Mouse (Mus musculus) intestine, embryonic 14.5 days (tissue): ENCODE results near the gene Rad18. TPM values are rescaled to one million over a fixed set of nuclear protein-coding genes. Genes with fewer than 3 reads are reported as not detected.
"Not testable (repeated sequence)": the region's sequence is repeated elsewhere in the genome, so short reads cannot be mapped to it uniquely, and the experiment has no call there.

ENCODE experiments used
- ATAC-seq: fragments of 200-750 bp; cut with Nextera tagmentation; replicated peaks from 2 replicates; pipeline ENCODE4 v1.8.0; 2017; ENCODE audit warnings: low read depth, moderate number of reproducible peaks, moderate TSS enrichment, moderate library complexity; ENCODE audit not compliant: low FRiP score, low TSS enrichment
- DNase-seq: peaks from one replicate; pipeline ENCODE4 v3.0.0-alpha.2; 2018; ENCODE audit warnings: low spot score
- H3K27ac ChIP-seq: fragments of 300-500 bp; sonication (generic); 2 replicates; pipeline ENCODE4 v1.5.1; 2014; ENCODE audit warnings: low read depth, mild to moderate bottlenecking, control low read depth
- H3K27me3 ChIP-seq: fragments of 300-500 bp; sonication (generic); replicated peaks from 2 replicates; pipeline ENCODE4 v1.6.1; 2014; ENCODE audit warnings: low read length, control low read depth; ENCODE audit not compliant: control insufficient read depth, insufficient read depth
- H3K36me3 ChIP-seq: fragments of 300-500 bp; sonication (generic); 2 replicates; pipeline ENCODE4 v1.6.1; 2014; ENCODE audit warnings: low read length, control low read depth; ENCODE audit not compliant: control insufficient read depth, insufficient read depth
- H3K4me1 ChIP-seq: fragments of 300-500 bp; sonication (generic); replicated peaks from 2 replicates; pipeline ENCODE4 v1.6.1; 2014; ENCODE audit warnings: low read length, control low read depth, mixed read lengths; ENCODE audit not compliant: control insufficient read depth, insufficient read depth
- H3K4me2 ChIP-seq: fragments of 300-500 bp; sonication (generic); 2 replicates; pipeline ENCODE4 v1.6.1; 2014; ENCODE audit warnings: low read length
- H3K4me3 ChIP-seq: fragments of 300-500 bp; sonication (generic); 2 replicates; pipeline ENCODE4 v1.5.1; 2014; ENCODE audit warnings: low read depth, low read length, control low read depth, mixed read lengths
- H3K9ac ChIP-seq: fragments of 300-500 bp; sonication (generic); 2 replicates; pipeline ENCODE4 v1.6.1; 2014; ENCODE audit warnings: mild to moderate bottlenecking, low read length
- H3K9me3 ChIP-seq: fragments of 300-500 bp; sonication (generic); 2 replicates; pipeline ENCODE4 v1.6.1; 2016; ENCODE audit warnings: low read length, control low read depth; ENCODE audit not compliant: control insufficient read depth
- WGBS: fragments of 180-500 bp; shearing (Covaris S2); extraction: QIAGEN DNeasy Blood & Tissue Kit; methylation state at CpG from one replicate; pipeline ENCODE4 v1.1.7; 2014; 5-methylcytosine and 5-hydroxymethylcytosine counted together
- polyA plus RNA-seq: library from polyadenylated mRNA; unstranded; fragments of >200 nt; fragmentation: Nextera tagmentation; extraction: Ambion mirVana; gene quantifications from 2 replicates; pipeline ENCODE4 v1.2.1, GENCODE M21; 2014

Gene Rad18
- polyA plus RNA-seq, 1 experiment from 2014 or later = 36.4 TPM

GRCm38 (mm10) chr6:112731386-112731785 is 34.9 kb upstream of the Rad18 start:
- Histone ChIP-seq H3K27ac (no peak overlapping the region), H3K4me3 (no peak overlapping the region), H3K27me3 (no peaks in the 10 kb centered on the region), H3K9me3 (no peaks in the 10 kb centered on the region), H3K9ac (no peak overlapping the region), H3K36me3 (no peaks in the 10 kb centered on the region), H3K4me2 (no peak overlapping the region), H3K4me1 (peaks cover 8% of the 10 kb centered on the region; the same call in 1 of the 2 replicates)
- no peak for ATAC-seq
- WGBS = 90% methylated on average over 10 of the region's 10 CpGs
- no peak for DNase-seq

GRCm38 (mm10) chr6:112728760-112729422 is 32.4 kb upstream of the Rad18 start:
- Histone ChIP-seq H3K9me3 (no peaks in the 10 kb centered on the region), H3K36me3 (no peaks in the 10 kb centered on the region), H3K4me2 (peak overlapping the region; percentile 44), H3K4me3 (peak overlapping the region; percentile 21), H3K27me3 (no peaks in the 10 kb centered on the region), H3K4me1 (peaks cover 8% of the 10 kb centered on the region; the same call in 1 of the 2 replicates), H3K9ac (no peak overlapping the region), H3K27ac (no peak overlapping the region; the same call in 1 of the 2 replicates)
- ATAC-seq (peak; percentile 93), DNase-seq (peak; percentile 80)
- WGBS = under 1% methylated on average over 17 of the region's 17 CpGs

GRCm38 (mm10) chr6:112725468-112725867 is 29.0 kb upstream of the Rad18 start:
- no peaks in the 10 kb centered on the region for H3K9me3 ChIP-seq
- H3K4me3 ChIP-seq = no peak overlapping the region
- H3K27ac ChIP-seq = no peak overlapping the region
- no peaks in the 10 kb centered on the region for H3K36me3 ChIP-seq
- no peaks in the 10 kb centered on the region for H3K27me3 ChIP-seq
- DNase-seq = no peak
- no peak overlapping the region for H3K9ac ChIP-seq
- 85% methylated on average over 4 of the region's 4 CpGs for WGBS
- no peak for ATAC-seq
- H3K4me1 ChIP-seq = peaks cover 8% of the 10 kb centered on the region; the same call in 1 of the 2 replicates
- H3K4me2 ChIP-seq = no peak overlapping the region

- DNase-seq = no peak
- H3K4me1 ChIP-seq = no peaks in the 10 kb centered on the region
- H3K9ac ChIP-seq = no peak overlapping the region
- no peaks in the 10 kb centered on the region for H3K27me3 ChIP-seq
- ATAC-seq = no peak
- H3K9me3 ChIP-seq = no peaks in the 10 kb centered on the region
- H3K27ac ChIP-seq = no peak overlapping the region
- WGBS = 81% methylated on average over 5 of the region's 5 CpGs
- no peak overlapping the region for H3K4me2 ChIP-seq
- no peaks in the 10 kb centered on the region for H3K36me3 ChIP-seq
- H3K4me3 ChIP-seq = no peak overlapping the region
Measured at GRCm38 (mm10) chr6:112720409-112721080, 24.1 kb upstream of the Rad18 start.

- H3K27ac ChIP-seq = no peak overlapping the region
- H3K4me3 ChIP-seq = no peak overlapping the region
- no peaks in the 10 kb centered on the region for H3K27me3 ChIP-seq
- 100% methylated on average over 1 of the region's 1 CpGs for WGBS
- H3K9me3 ChIP-seq = no peaks in the 10 kb centered on the region
- no peak overlapping the region for H3K9ac ChIP-seq
- H3K4me2 ChIP-seq = no peak overlapping the region
- H3K4me1 ChIP-seq = no peaks in the 10 kb centered on the region
- DNase-seq (no peak), ATAC-seq (no peak)
- H3K36me3 ChIP-seq = no peaks in the 10 kb centered on the region
Measured at GRCm38 (mm10) chr6:112719983-112720382, 23.5 kb upstream of the Rad18 start.

GRCm38 (mm10) chr6:112717168-112717567 is 20.7 kb upstream of the Rad18 start:
- H3K36me3 ChIP-seq = no peaks in the 10 kb centered on the region
- H3K4me2 ChIP-seq = no peak overlapping the region
- DNase-seq (no peak), ATAC-seq (no peak; the same call in 1 of the 2 replicates)
- no peaks in the 10 kb centered on the region for H3K9me3 ChIP-seq
- 50% methylated on average over 5 of the region's 5 CpGs for WGBS
- no peak overlapping the region for H3K27ac ChIP-seq
- H3K9ac ChIP-seq = no peak overlapping the region
- H3K4me1 ChIP-seq = no peaks in the 10 kb centered on the region
- no peak overlapping the region for H3K4me3 ChIP-seq
- no peaks in the 10 kb centered on the region for H3K27me3 ChIP-seq

GRCm38 (mm10) chr6:112713951-112714350 is 17.5 kb upstream of the Rad18 start:
- WGBS = 82% methylated on average over 3 of the region's 3 CpGs
- H3K36me3 ChIP-seq = no peaks in the 10 kb centered on the region
- no peak overlapping the region for H3K4me2 ChIP-seq
- H3K27ac ChIP-seq = no peak overlapping the region
- H3K9me3 ChIP-seq = no peaks in the 10 kb centered on the region
- H3K4me3 ChIP-seq = no peak overlapping the region
- DNase-seq (no peak), ATAC-seq (no peak)
- no peaks in the 10 kb centered on the region for H3K4me1 ChIP-seq
- no peak overlapping the region for H3K9ac ChIP-seq
- H3K27me3 ChIP-seq = no peaks in the 10 kb centered on the region

- WGBS = 80% methylated on average over 4 of the region's 4 CpGs
- not testable (repeated sequence) for H3K27ac ChIP-seq, H3K4me3 ChIP-seq, H3K27me3 ChIP-seq, H3K9ac ChIP-seq, H3K4me2 ChIP-seq, H3K36me3 ChIP-seq, H3K4me1 ChIP-seq, ATAC-seq, DNase-seq, H3K9me3 ChIP-seq
Measured at GRCm38 (mm10) chr6:112702296-112702695, 5.8 kb upstream of the Rad18 start.

- H3K4me2 ChIP-seq = no peak overlapping the region
- H3K36me3 ChIP-seq = no peaks in the 10 kb centered on the region
- no peak for ATAC-seq
- peak; percentile 80 for DNase-seq
- peaks cover 3% of the 10 kb centered on the region; the same call in 1 of the 2 replicates for H3K9me3 ChIP-seq
- H3K27me3 ChIP-seq = no peaks in the 10 kb centered on the region
- WGBS = 2% methylated on average over 1 of the region's 1 CpGs
- peaks cover 5% of the 10 kb centered on the region for H3K4me1 ChIP-seq
- no peak overlapping the region for H3K27ac ChIP-seq
- H3K9ac ChIP-seq = no peak overlapping the region
- H3K4me3 ChIP-seq = no peak overlapping the region
Measured at GRCm38 (mm10) chr6:112700392-112700791, 3.9 kb upstream of the Rad18 start.
